Mouse (Mus musculus) forebrain, embryonic 14.5 days (tissue): ENCODE measurements at regions not wholly inside any gene's neighbourhood (a gene's known extent, or its start where the extent isn't known, plus 50 kb on each side); places are given as distances from the start of the nearest gene placed in this dataset.

ENCODE experiments used
- ATAC-seq: fragments of 200-750 bp; cut with Nextera tagmentation; 2 replicates; pipeline ENCODE4 v1.8.0; 2017; ENCODE audit warnings: mild to moderate bottlenecking, moderate library complexity
- DNase-seq: peaks from one replicate; pipeline ENCODE4 v3.0.0-alpha.2; 2015; ENCODE audit warnings: low spot score
- H3K27ac ChIP-seq: fragments of 300-500 bp; sonication (generic); 2 replicates; pipeline ENCODE4 v1.5.1; 2014; ENCODE audit warnings: low read depth, mild to moderate bottlenecking, control low read depth, low read length, moderate library complexity
- H3K27me3 ChIP-seq: fragments of 300-500 bp; sonication (generic); replicated peaks from 2 replicates; pipeline ENCODE4 v1.6.1; 2014; ENCODE audit warnings: low read length, control low read depth, mixed read lengths; ENCODE audit not compliant: control insufficient read depth, insufficient read depth
- H3K36me3 ChIP-seq: fragments of 300-500 bp; sonication (generic); 2 replicates; pipeline ENCODE4 v1.6.1; 2014; ENCODE audit warnings: low read length, control low read depth; ENCODE audit not compliant: control insufficient read depth, insufficient read depth
- H3K4me1 ChIP-seq: fragments of 300-500 bp; sonication (generic); 2 replicates; pipeline ENCODE4 v1.6.1; 2014; ENCODE audit warnings: antibody characterized with exemption, low read length, control low read depth; ENCODE audit not compliant: control insufficient read depth, insufficient read depth
- H3K4me2 ChIP-seq: fragments of 300-500 bp; sonication (generic); 2 replicates; pipeline ENCODE4 v1.6.1; 2014; ENCODE audit warnings: mild to moderate bottlenecking, control low read depth, low read length
- H3K4me3 ChIP-seq: fragments of 300-500 bp; sonication (generic); 2 replicates; pipeline ENCODE4 v1.5.1; 2014; ENCODE audit warnings: low read depth, low read length, control low read depth
- H3K9ac ChIP-seq: fragments of 300-500 bp; sonication (generic); 2 replicates; pipeline ENCODE4 v1.6.1; 2014; ENCODE audit warnings: mild to moderate bottlenecking, low read length, control low read depth, moderate library complexity
- H3K9me3 ChIP-seq: fragments of 300-500 bp; sonication (generic); replicated peaks from 2 replicates; pipeline ENCODE4 v1.6.1; 2016; ENCODE audit warnings: low read length, control low read depth, mixed read lengths; ENCODE audit not compliant: control insufficient read depth
- WGBS: fragments of 180-500 bp; shearing (Covaris S2); extraction: QIAGEN DNeasy Blood & Tissue Kit; methylation state at CpG from one replicate; pipeline ENCODE4 v1.1.7; 2014; 5-methylcytosine and 5-hydroxymethylcytosine counted together

- Histone ChIP-seq H3K27me3 (no peaks in the 10 kb centered on the region), H3K36me3 (no peaks in the 10 kb centered on the region), H3K9ac (no peak overlapping the region), H3K4me2 (no peak overlapping the region), H3K9me3 (no peaks in the 10 kb centered on the region), H3K4me1 (no peaks in the 10 kb centered on the region), H3K27ac (no peak overlapping the region), H3K4me3 (no peak overlapping the region)
- 85% methylated on average over 4 of the region's 4 CpGs for WGBS
- DNase-seq (no peak), ATAC-seq (no peak)
These were observed 420.3 kb upstream of the Syt1 start for GRCm38 (mm10) chr10:109431112-109431511.

- WGBS, result 85% methylated on average over 3 of the region's 3 CpGs
- DNase-seq, result peak; percentile 7
- H3K27me3 ChIP-seq, result no peaks in the 10 kb centered on the region
- H3K4me1 ChIP-seq, result no peaks in the 10 kb centered on the region
- H3K9ac ChIP-seq, result no peak overlapping the region
- no peaks in the 10 kb centered on the region for H3K36me3 ChIP-seq
- no peaks in the 10 kb centered on the region for H3K9me3 ChIP-seq
- ATAC-seq, result no peak
- H3K27ac ChIP-seq, result no peak overlapping the region
- H3K4me2 ChIP-seq, result no peak overlapping the region
- H3K4me3 ChIP-seq, result no peak overlapping the region
These were observed 417.1 kb upstream of the Syt1 start for GRCm38 (mm10) chr10:109427878-109428277.

GRCm38 (mm10) chr10:109407011-109407410 is 396.2 kb upstream of the Syt1 start:
- no peaks in the 10 kb centered on the region for H3K9me3 ChIP-seq
- no peaks in the 10 kb centered on the region for H3K4me1 ChIP-seq
- ATAC-seq, result peak; percentile 46
- no peak overlapping the region for H3K4me3 ChIP-seq
- 64% methylated on average over 3 of the region's 3 CpGs for WGBS
- no peaks in the 10 kb centered on the region for H3K27me3 ChIP-seq
- no peak overlapping the region for H3K27ac ChIP-seq
- peak; percentile 39 for DNase-seq
- H3K4me2 ChIP-seq, result no peak overlapping the region
- no peak overlapping the region for H3K9ac ChIP-seq
- H3K36me3 ChIP-seq, result no peaks in the 10 kb centered on the region

- Histone ChIP-seq H3K36me3 (no peaks in the 10 kb centered on the region), H3K9ac (no peak overlapping the region), H3K27ac (no peak overlapping the region), H3K9me3 (no peaks in the 10 kb centered on the region), H3K27me3 (no peaks in the 10 kb centered on the region), H3K4me1 (no peaks in the 10 kb centered on the region), H3K4me3 (no peak overlapping the region), H3K4me2 (no peak overlapping the region)
- DNase-seq, result no peak
- WGBS, result 87% methylated on average over 6 of the region's 6 CpGs
- no peak for ATAC-seq
These were observed 394.4 kb upstream of the Syt1 start for GRCm38 (mm10) chr10:109405116-109405685.

GRCm38 (mm10) chr10:109383758-109384157 is 373.0 kb upstream of the Syt1 start:
- Histone ChIP-seq H3K4me1 (no peaks in the 10 kb centered on the region), H3K36me3 (no peaks in the 10 kb centered on the region), H3K9ac (no peak overlapping the region), H3K4me2 (no peak overlapping the region), H3K4me3 (no peak overlapping the region), H3K27ac (no peak overlapping the region), H3K9me3 (no peaks in the 10 kb centered on the region), H3K27me3 (no peaks in the 10 kb centered on the region)
- ATAC-seq (no peak), DNase-seq (peak; percentile 53)
- WGBS, result 70% methylated on average over 4 of the region's 4 CpGs

- Histone ChIP-seq H3K9ac (no peak overlapping the region), H3K4me3 (no peak overlapping the region), H3K36me3 (no peaks in the 10 kb centered on the region), H3K9me3 (no peaks in the 10 kb centered on the region), H3K4me1 (no peaks in the 10 kb centered on the region), H3K4me2 (no peak overlapping the region), H3K27ac (no peak overlapping the region), H3K27me3 (no peaks in the 10 kb centered on the region)
- WGBS, result 85% methylated on average over 4 of the region's 4 CpGs
- no peak for DNase-seq
- no peak for ATAC-seq
These were observed 368.1 kb upstream of the Syt1 start for GRCm38 (mm10) chr10:109378846-109379245.

GRCm38 (mm10) chr10:109360161-109360560 is 349.4 kb upstream of the Syt1 start:
- DNase-seq (peak; percentile 39), ATAC-seq (peak; percentile 9; the same call in 1 of the 2 replicates)
- Histone ChIP-seq H3K9ac (no peak overlapping the region), H3K36me3 (no peaks in the 10 kb centered on the region), H3K9me3 (no peaks in the 10 kb centered on the region), H3K27ac (no peak overlapping the region), H3K4me2 (no peak overlapping the region), H3K27me3 (no peaks in the 10 kb centered on the region), H3K4me1 (no peaks in the 10 kb centered on the region; the same call in 1 of the 2 replicates), H3K4me3 (no peak overlapping the region)
- 16% methylated on average over 1 of the region's 1 CpGs for WGBS

GRCm38 (mm10) chr10:109358812-109359211 is 348.0 kb upstream of the Syt1 start:
- DNase-seq (peak; percentile 63), ATAC-seq (peak; percentile 75)
- H3K27ac ChIP-seq, result no peak overlapping the region
- no peaks in the 10 kb centered on the region for H3K27me3 ChIP-seq
- H3K36me3 ChIP-seq, result no peaks in the 10 kb centered on the region
- H3K9ac ChIP-seq, result no peak overlapping the region
- WGBS, result 49% methylated on average over 6 of the region's 6 CpGs
- H3K4me1 ChIP-seq, result no peaks in the 10 kb centered on the region; the same call in 1 of the 2 replicates
- no peaks in the 10 kb centered on the region for H3K9me3 ChIP-seq
- H3K4me2 ChIP-seq, result no peak overlapping the region
- no peak overlapping the region for H3K4me3 ChIP-seq

- WGBS, result 85% methylated on average over 7 of the region's 7 CpGs
- no peak overlapping the region for H3K4me3 ChIP-seq
These were observed 322.1 kb upstream of the Syt1 start for GRCm38 (mm10) chr10:109332846-109333386.

More at GRCm38 (mm10) chr10:109332846-109333386, 322.1 kb upstream of the Syt1 start:
- DNase-seq (no peak), ATAC-seq (no peak)
- Histone ChIP-seq H3K9ac (no peak overlapping the region), H3K4me1 (no peaks in the 10 kb centered on the region), H3K27ac (no peak overlapping the region), H3K4me2 (no peak overlapping the region), H3K27me3 (no peaks in the 10 kb centered on the region), H3K9me3 (no peaks in the 10 kb centered on the region), H3K36me3 (no peaks in the 10 kb centered on the region)
